Mouse (Mus musculus) megakaryocyte progenitor cell, adult 5-6 weeks (primary cell): ENCODE data around the gene Gm4756. TPM values are rescaled to one million over a fixed set of nuclear protein-coding genes. Genes with fewer than 3 reads are reported as not detected.
"Not testable (repeated sequence)": the region's sequence is repeated elsewhere in the genome, so short reads cannot be mapped to it uniquely, and the experiment has no call there.

Experiments
- ATAC-seq: replicated peaks from 2 replicates; pipeline ENCODE4 v1.8.0; 2016; ENCODE audit warnings: mild to moderate bottlenecking, moderate TSS enrichment, inconsistent platforms; ENCODE audit not compliant: poor library complexity
- total RNA-seq, 2 experiments: library from RNA; stranded (forward) in 1 of 2; stranded (reverse) in 1 of 2; fragments of 157-497, 149-512 nt in 1 of 2; fragments of 200-1000 nt in 1 of 2; gene quantifications; 2 replicates each; pipeline versions ENCODE4 v1.2.3 to v1.2.4; 2015 to 2017

The Gm4756 gene
- not detected in 2 replicates for total RNA-seq (2015)
- not detected in 2 replicates for total RNA-seq (2017)

DNA sequence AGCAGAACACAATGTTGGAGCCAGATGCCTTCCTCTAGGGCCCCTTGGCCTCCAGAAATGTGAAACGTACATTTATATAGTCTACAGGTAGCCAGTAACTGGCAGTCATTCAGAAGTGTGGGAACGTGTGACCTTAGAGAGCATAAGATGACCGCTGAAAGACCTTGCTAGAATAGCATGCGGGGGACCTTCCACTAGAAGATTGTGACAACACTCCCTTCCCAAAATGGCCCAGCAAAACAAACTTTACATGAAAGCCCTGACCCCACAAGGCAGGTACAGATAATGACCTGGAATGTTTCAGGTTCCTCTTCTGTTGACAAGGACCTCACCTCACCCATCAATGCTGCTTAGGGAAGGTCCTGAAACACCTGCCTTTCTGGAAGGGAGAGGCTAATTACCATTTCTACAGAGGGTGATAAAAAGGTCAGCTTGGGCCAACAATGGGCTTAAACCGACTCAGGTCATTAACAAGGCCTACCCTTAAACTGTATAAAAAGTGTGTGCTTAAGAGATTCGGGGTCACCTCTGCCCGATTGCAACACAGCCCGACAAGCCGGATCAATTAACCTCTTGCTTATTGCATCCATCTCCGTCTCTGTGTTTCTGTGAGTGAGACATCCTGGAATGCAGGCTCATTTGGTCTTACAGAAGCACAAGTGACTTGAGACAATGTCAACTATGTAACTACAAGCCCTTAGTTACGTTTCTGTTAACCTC lies at the start of gene Gm4756:
Gene Gm4756 (minus strand): TSS at position 51 of the 720 bp plus-strand sequence.
- no peak for ATAC-seq

DNA sequence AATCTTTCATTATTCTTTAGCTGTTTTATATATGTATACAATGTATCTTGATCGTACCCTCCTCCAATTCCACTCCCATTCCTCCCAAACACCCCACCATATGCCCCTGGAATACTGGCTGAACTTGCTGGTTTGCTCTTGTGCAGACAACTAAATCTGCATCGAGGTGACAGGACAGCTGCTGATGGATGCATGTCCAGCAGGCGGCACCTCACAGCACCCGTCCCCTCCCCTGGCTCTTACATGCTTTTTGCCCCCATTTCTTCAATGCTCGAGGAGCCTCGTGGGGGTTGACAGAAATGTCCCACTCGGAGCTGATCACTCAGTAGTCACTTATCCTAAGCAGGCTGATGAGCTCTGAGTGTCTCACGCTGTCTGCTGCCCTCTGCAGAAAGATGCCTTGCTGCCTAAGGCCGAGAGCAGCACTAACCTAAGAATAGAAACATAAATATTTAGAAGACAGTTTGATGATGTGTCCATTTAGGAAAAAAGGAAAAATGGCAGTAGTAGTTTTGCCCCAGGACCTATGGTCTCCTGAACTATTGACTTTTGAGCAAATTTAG lies 45.5 kb upstream of the Gm4756 start:
- ATAC-seq = no peak

DNA sequence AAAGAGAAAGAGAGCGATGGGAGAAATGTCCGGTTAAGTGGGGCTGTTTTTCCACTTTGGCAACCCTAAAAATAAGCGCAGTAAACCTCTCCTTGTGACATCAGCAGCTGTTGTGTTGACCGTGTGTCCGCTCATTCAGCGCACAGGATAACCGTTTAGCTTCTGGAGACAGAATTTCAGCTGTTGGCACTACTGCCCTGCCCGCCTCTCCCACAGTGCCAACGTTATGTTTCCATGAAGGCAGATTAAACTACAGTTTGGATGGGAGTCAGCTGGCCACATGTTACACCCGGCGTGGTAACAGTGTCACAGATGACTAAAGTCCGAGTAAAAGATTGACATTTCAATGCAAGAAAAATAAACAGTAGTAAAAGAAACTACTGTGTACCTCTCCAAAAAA lies 45.0 kb upstream of the Gm4756 start:
- no peak for ATAC-seq

DNA sequence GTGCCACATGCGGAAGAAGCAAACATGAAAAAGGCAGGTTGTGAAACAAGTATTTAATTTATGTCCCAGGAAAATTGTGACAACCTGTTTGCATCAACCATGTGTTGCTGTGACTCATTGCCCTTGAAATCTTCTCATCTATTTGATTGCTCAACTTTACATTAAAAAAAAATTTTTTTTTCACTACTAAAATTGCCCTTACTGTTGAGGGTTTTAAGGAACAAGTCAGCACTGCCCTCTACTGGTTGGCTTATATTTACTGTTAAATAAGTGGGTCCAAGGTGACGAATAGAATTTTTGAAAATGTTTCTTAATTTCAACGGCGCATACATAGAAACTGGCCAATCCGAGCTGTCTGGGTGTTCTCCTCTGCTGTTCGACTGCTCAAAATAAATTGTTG lies 44.4 kb upstream of the Gm4756 start:
- ATAC-seq = peak; percentile 95

DNA sequence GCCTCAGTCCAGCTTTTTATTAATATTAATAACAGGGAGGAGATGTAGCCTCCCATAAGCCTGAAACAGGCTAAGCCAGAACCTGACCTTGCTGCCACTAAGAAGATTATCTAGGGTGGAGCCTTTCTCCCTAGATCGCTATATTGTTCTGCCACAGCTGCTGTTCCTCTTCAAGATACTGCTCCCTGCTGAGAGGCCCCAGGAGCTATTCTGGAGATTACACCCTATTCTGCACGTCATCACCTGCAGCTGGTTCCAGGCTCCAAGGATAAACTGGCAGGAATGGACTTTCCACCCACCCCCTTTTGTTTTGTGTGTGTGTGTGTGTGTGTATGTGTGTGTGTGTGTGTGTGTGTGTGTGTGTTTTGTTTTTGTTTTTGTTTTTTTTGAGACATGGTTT lies 38.8 kb upstream of the Gm4756 start:
- not testable (repeated sequence) for ATAC-seq

DNA sequence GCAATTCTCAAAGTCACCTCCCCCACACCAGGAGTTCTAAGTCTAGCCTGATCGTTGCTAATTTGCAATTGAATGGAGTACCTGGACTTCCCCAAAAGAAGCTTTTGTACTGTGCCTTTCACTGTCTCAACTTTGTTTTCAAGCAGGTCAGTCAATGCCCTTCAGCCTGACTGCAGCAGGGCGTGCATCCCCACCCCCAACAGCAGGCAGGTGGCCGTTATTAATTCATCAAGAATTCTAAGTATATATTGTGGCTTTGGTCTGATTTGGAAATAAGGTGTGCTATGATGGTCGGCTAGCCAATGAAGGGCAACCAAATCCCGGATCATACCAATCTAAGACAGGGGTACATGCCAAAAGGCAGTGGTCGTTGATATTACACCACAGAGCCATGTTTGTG lies 38.3 kb upstream of the Gm4756 start:
- not testable (repeated sequence) for ATAC-seq

DNA sequence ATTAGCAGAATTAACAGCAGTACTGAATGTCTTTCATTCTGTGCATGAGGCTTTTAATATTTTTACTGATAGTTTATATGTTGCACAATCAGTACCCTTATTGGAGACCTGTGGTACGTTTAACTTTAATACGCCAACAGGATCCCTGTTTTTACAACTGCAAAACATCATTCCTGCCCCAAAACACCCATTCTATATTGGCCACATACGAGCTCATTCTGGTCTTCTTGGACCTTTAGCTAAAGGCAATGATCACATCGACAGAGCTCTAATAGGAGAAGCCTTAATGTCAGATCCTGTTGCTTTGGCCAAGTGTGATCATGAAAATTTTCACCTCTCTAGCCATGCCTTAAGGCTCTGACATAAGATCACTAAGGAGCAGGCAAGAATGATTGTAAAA lies 37.1 kb upstream of the Gm4756 start:
- ATAC-seq = not testable (repeated sequence)

DNA sequence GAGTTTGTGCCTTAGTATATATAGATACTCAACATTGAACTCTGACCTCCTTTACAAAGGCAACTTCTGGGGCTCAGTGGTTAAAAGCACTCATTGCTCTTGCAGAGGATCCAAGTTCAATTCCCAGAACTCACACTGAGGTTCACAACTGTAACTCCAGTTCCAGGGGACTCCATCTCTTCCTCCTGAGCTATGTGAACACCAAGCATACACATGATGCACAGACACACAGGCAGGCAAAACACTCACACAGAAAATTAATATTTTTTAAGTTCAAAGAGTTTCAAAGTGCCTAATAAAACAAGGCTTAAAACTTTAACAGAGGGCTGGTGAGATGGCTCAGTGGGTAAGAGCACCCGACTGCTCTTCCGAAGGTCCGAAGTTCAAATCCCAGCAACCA lies 34.2 kb upstream of the Gm4756 start:
- no peak for ATAC-seq

DNA sequence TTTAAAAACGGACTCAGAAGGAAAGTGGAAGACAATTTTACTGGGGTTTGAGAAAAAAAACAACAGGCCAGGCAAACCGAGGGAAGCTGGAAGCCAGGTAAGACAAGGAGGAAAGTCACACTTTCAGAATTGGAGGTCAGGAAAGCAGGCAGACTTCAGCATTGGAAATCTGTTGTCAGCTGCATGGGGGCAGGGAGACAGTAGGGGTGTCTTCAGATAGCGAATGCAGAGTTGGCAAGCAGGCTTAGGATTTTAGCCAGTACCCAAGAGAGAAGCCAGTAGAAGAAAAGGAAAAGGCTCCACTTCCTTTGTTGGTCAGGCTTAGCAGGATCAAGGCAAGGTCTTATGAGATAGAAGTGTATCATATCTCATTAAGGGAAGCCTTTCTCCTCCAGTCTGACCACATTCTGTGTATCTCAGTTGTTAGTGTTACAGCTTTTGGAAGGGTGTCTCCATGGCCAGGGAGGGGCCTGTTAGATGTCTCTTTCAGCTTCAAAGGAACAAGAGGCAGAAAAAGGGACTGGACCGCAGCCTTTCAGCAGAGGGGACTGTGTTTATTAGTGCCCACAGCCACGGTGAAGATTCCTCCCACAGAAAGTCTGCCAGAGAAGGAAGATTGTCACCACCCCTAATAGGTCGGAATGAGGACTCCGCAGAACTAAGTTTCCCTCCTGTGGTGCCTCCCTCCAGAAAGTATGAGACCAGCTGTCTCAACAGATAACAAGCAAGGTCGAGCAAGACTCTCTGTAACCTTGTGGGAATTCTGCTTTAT lies 33.2 kb upstream of the Gm4756 start:
- peak; percentile 58 for ATAC-seq

DNA sequence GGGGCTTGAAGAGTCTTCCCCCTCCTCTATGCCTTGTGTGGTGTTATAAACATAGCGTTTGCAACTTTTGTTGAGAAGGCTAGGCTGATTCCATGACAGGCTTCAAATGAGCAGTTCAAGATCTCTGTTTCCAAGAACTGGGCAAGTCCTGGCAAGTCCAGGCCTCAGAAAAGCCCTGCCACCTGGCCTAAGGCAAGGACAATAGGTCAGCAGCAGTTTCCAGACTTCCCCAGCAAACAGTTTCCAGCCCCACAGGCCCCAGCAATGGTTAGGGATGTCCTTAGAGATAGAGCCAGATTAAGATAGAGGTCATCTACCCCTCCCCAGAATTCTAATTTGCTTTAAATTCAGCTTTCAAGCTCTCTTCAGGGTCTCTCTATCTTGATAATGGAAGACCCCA lies 32.5 kb upstream of the Gm4756 start:
- ATAC-seq = no peak

DNA sequence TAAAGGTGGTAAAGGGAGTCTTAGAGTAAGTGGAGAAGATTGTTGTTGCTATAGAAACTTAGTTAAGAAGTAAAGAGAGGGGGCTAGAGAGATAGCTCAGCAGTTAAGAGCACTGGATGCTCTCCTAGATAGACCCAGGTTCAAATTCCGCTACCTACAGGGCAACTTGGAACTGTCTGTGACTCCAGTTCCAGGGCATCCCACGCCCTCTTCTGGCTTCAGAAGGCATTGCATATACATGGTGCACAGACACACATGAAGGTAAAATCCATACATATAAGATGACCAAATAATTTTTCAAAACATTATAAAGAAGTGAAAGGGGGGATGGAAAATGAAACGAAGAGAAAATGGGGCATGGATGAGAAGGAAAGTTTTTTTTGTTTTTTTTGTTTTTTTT lies 30.2 kb upstream of the Gm4756 start:
- ATAC-seq = peak; percentile 59; the same call in 1 of the 2 replicates

DNA sequence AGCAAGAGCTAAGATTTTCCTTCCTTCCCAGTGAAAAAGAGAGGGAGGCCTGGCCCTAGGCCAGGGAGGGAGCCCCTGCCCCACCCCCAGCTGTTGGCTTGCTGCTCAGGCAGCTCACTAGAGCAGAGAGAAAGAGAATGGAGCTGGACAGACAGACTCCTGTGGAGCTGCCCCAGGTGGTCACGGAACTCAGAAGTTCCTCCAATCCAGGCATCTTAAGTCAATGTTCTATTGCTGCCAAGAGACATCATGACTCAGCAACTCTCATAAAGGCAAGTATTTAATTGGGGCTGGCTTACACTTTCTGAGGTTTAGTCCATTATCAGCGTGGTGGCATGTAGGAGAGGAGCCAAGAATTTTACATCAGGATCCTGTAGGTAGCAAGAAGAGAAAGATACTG lies 25.4 kb upstream of the Gm4756 start:
- peak; percentile 42 for ATAC-seq

DNA sequence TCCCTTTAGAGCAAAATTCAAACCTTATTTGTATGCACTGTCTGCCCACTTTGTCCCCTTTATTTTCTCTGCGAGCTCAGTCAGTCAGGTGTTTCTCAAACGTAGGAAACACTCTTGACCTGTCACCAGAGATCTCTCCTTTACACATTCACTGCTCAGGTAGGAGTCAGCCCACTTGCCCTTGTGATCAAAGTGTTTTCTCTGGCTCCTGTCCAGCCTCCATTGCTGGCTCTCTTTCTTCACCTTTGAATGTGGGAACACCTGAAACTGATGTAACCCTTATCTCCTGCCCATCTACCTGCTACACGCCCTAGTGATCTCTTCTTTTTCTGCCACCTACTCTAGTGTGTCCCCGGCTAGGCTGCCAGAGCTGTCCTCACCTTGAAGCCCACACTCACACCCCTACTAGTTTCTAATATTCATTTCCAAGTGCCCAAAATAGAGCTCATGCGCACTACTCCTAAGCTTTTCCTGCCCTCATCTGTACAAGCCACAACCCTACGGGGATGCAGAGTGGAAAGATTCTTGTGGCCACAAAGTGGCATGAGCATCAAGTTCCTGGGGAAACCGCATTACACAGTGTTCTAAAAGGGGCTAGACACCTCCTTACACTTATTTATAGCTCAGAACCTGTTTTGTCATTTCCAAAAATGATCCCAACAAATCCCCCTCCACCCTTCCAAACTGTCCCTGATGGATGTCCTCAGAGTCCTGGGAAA lies 24.8 kb upstream of the Gm4756 start:
- ATAC-seq = peak; percentile 72

DNA sequence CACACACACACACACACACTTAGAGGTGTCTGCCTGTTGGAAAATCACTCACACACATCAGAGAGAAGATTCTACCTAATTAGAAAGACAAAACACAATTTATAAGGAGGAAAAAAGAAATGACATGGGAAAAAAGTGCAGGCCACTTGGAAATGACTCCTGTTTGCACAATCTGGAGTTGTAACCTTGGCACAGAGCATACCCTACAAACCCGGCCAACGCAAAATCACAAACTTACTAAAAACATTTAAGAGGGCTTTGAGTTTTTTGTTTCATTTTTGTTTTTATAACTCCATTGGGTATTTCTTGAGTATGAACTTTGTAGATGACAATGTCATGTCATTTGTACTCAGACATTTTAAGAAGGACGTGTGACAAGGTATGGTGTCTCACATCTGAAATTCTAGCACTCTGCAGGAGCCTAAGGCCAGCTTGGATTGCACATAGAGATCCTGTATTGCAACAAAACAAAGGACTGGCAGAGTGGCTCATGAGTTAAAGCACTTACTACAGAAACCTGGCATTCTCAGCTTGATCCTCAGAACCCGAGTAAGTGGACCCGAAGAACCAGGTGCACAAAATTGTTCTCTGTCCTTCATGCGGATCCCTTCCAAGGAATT lies 22.2 kb upstream of the Gm4756 start:
- no peak for ATAC-seq

DNA sequence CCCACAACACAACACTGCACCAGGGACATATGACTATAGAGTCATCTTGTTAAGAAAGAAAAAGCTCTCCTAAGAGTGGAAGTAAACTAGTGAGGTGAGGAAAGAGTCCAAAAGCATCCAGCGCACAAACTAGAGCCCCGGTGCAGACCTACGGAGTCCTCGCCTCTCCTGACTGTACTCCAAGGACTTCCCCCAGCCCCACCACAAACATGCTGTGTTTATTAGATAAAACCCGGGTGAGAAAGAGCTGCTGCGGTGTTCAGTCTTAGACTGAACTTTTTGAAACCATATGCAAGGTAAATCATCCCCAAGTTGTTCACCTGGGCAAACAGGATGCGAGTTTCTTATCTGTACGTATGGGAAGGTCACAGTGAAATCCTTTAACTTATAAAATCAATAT lies 21.5 kb upstream of the Gm4756 start:
- ATAC-seq = peak; percentile 53

DNA sequence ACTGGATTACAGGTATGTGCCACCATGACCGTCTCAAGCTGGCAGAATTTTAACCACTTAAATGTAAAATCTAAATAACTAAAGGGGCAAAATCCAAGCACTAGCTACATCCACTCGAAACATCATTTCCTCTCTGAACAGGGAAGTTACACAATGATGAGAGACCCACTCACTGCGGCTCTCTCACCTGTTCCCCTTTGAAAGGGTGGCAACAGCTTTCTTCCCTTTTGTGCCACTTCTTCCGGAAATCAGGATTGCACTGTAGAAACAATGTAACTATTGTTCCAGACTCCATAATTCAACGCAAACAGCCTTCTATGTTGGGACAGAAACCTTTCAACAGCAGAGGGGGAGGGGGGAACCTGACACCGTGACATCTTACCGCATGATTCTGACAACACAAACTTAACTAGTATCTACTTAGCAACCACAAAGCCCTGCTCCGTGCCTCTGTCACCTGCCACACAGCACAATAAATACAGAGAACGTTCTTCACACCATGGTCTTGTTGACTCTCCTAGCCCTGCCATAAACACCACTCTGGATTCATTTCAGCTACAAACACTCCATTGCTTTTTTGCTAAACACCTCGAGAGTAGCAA lies 18.5 kb upstream of the Gm4756 start:
- peak; percentile 63 for ATAC-seq

DNA sequence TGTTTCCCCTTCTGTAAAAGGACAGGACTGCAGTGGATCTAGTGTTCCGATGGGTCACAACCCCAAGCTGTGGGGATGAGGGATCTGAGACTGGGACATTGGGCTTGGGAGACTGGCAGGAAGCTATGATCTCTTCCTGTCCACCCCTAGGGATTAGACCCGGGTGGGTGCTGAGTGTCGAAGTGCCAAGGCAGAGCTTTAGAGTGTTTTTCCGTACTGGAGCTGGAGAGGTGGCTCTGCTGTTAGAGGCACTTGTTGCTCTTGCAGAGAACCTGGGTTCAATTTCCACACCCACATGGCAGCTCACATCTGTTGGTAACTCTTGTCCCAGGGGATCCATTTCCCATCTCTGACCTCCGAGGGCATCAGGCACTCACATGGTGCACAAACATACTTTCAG lies 16.6 kb upstream of the Gm4756 start:
- ATAC-seq = no peak

DNA sequence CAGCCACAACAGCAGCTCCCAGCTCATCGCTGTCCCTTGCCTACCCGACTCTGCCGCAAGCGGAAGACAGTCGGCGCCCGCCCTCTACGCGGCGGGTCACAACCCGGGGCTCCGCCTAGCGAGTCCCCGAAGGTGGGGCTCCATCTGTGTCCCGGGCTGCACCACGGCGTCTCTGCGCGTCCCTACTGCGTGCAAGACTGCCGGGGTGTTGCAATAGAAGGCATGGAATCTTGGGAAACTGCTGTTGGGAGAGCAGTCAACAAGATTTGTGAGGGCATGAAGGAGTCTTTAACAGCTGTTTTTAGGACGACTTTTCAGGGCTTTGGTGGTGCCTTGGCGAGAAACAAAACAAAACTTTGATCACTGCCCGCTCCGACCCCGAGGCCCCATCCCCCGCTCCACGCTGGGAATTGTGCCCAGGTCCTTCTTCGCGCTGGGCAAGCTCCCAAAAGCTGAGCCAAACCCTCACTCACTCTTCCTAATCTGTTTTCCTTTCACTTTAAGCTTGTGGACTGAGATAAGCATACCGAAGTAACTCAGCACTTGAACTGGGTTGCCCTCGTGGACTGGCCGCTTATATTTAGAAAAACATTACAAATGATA lies 15.4 kb upstream of the Gm4756 start, which contains the start of gene Dhrs7:
Gene Dhrs7 (minus strand): TSS at position 175 of the 603 bp plus-strand sequence.
- ATAC-seq = peak; percentile 90

DNA sequence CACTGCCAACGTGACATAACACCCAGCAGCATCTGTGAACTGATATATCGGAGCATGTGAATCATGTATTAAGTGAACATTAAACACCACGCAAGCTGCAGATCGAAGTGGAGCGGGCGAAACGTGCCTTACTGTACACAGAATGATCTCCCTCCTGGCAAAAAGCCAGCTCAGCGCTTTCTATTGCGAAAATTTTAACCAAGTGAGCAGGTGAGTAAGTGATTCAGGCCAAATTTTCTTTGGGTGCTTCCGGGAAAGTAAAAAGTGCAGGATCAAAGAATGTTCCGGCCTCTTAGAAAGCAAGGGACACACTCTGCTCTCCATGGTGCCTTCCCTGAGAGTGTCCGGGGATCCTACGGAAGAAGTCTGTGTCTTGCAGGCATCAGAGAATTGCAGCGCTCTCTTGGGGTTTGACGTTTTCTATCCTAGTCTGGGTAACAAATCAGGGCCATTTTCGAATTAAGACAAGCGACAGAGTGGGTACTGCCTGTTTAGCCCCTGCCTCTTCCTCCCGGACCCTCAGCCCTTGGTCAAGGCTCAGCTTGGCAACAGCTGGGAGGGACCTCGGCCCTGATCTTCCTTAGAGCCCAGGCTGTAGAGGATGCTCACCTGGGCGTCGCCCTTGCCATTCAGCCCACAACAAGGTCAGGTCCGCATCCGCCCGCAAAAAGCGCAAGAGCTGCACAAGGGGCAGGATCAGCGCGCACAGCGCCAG lies 14.7 kb upstream of the Gm4756 start:
- ATAC-seq = peak; percentile 1; the same call in 1 of the 2 replicates
